Mouse (Mus musculus) neural tube, embryonic 15.5 days (tissue): ENCODE data around the gene Luc7l3. TPM values are rescaled to one million over a fixed set of nuclear protein-coding genes. Genes with fewer than 3 reads are reported as not detected.

Experiments
- ATAC-seq: fragments of 200-750 bp; cut with Nextera tagmentation; 2 replicates; pipeline ENCODE4 v1.8.0; 2017; ENCODE audit warnings: mild to moderate bottlenecking, moderate TSS enrichment, moderate library complexity; ENCODE audit not compliant: low FRiP score
- H3K27ac ChIP-seq: fragments of 300-500 bp; sonication (generic); replicated peaks from 2 replicates; pipeline ENCODE4 v1.5.1; 2015; ENCODE audit warnings: mild to moderate bottlenecking, inconsistent platforms
- H3K27me3 ChIP-seq: fragments of 300-500 bp; sonication (generic); replicated peaks from 2 replicates; pipeline ENCODE4 v1.6.1; 2015; ENCODE audit warnings: inconsistent platforms
- H3K36me3 ChIP-seq: fragments of 300-500 bp; sonication (generic); 2 replicates; pipeline ENCODE4 v1.6.1; 2015; ENCODE audit warnings: inconsistent platforms
- H3K4me1 ChIP-seq: fragments of 300-500 bp; sonication (generic); 2 replicates; pipeline ENCODE4 v1.6.1; 2015; ENCODE audit warnings: inconsistent platforms
- H3K4me2 ChIP-seq: fragments of 300-500 bp; sonication (generic); 2 replicates; pipeline ENCODE4 v1.6.1; 2015; ENCODE audit warnings: inconsistent platforms, mild to moderate bottlenecking, moderate library complexity
- H3K4me3 ChIP-seq: fragments of 300-500 bp; sonication (generic); replicated peaks from 2 replicates; pipeline ENCODE4 v1.5.1; 2015; ENCODE audit warnings: mild to moderate bottlenecking, inconsistent platforms
- H3K9ac ChIP-seq: fragments of 300-500 bp; sonication (generic); replicated peaks from 2 replicates; pipeline ENCODE4 v1.6.1; 2015; ENCODE audit warnings: mild to moderate bottlenecking, inconsistent platforms
- H3K9me3 ChIP-seq: fragments of 300-500 bp; sonication (generic); replicated peaks from 2 replicates; pipeline ENCODE4 v1.6.1; 2016; ENCODE audit warnings: inconsistent platforms
- WGBS: fragments of 180-500 bp; shearing (Covaris S2); methylation state at CpG from one replicate; pipeline ENCODE4 v1.1.7; 2015; ENCODE audit warnings: mixed read lengths; 5-methylcytosine and 5-hydroxymethylcytosine counted together
- polyA plus RNA-seq: library from polyadenylated mRNA; unstranded; fragments of >200 nt; fragmentation: Nextera tagmentation; extraction: Ambion mirVana; gene quantifications from 2 replicates; pipeline ENCODE4 v1.2.1, GENCODE M21; 2015

Luc7l3 gene
- polyA plus RNA-seq, 1 experiment from 2014 or later: 133 TPM

- WGBS: 56% methylated on average over 9 of the region's 9 CpGs
- Histone ChIP-seq H3K4me3 (no peak overlapping the region), H3K36me3 (no peaks in the 10 kb centered on the region), H3K27me3 (0 out of 2 replicates have a peak, but pooled peaks cover 9% of the 10 kb centered on the region), H3K4me1 (peaks cover 34% of the 10 kb centered on the region), H3K9ac (no peak overlapping the region), H3K27ac (0 out of 2 replicates have a peak overlapping the region, but pooled peaks have one; percentile 15), H3K9me3 (no peaks in the 10 kb centered on the region), H3K4me2 (no peak overlapping the region)
- no peak for ATAC-seq
Measured at GRCm38 (mm10) chr11:94244385-94244784, 77.4 kb downstream of the Luc7l3 start.

GRCm38 (mm10) chr11:94243422-94244180 lies 78.2 kb downstream of the Luc7l3 start:
- peak overlapping the region; percentile 54; the same call in 1 of the 2 replicates for H3K27ac ChIP-seq
- ATAC-seq: no peak; the same call in 1 of the 2 replicates
- 0 out of 2 replicates have a peak, but pooled peaks cover 9% of the 10 kb centered on the region for H3K27me3 ChIP-seq
- H3K4me2 ChIP-seq: peak overlapping the region; percentile 54
- peak overlapping the region; percentile 19; the same call in 1 of the 2 replicates for H3K4me3 ChIP-seq
- H3K9ac ChIP-seq: 0 out of 2 replicates have a peak overlapping the region, but pooled peaks have one; percentile 17
- peaks cover 34% of the 10 kb centered on the region for H3K4me1 ChIP-seq
- 33% methylated on average over 15 of the region's 15 CpGs for WGBS
- H3K9me3 ChIP-seq: no peaks in the 10 kb centered on the region
- no peaks in the 10 kb centered on the region for H3K36me3 ChIP-seq

DNA sequence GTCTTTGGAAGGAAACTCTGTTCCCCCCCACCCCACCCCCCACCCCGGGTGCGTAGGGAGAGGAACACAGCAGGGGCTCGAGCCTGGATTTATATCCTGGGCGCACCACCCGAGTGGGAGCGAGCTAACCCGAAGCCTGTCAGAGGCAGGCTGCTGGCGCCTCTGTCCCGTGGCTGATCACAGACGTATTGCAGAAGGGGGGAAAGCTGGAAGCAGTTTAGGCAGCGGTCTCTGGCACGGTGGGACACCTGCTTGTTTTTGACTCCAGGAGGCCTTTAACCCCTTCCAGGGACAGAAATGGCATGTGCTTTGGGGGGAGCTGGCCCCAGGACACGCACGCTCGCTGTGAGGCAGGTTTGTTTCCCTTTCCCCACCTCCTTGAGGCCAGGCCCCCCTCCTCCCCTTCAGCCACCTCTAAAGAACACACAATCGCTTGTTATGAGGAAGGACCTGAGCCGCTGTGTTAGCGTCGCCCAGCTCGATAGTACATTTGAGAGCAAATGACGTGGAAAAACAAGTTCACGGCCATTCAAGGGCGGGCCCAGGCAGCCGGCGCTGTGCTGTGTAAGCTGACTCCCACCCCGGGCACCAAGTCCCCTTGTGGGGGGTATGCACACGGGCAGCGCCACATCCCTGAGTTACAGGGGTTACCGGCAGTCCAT lies 78.9 kb downstream of the Luc7l3 start:
- ATAC-seq: peak; percentile 46
- peaks cover 34% of the 10 kb centered on the region for H3K4me1 ChIP-seq

GRCm38 (mm10) chr11:94239706-94240105 lies 82.1 kb downstream of the Luc7l3 start:
- Histone ChIP-seq H3K4me2 (no peak overlapping the region), H3K9ac (no peak overlapping the region), H3K4me3 (no peak overlapping the region), H3K4me1 (peaks cover 34% of the 10 kb centered on the region), H3K36me3 (no peaks in the 10 kb centered on the region), H3K9me3 (no peaks in the 10 kb centered on the region), H3K27me3 (0 out of 2 replicates have a peak, but pooled peaks cover 4% of the 10 kb centered on the region), H3K27ac (no peak overlapping the region)
- WGBS: 48% methylated on average over 9 of the region's 9 CpGs
- ATAC-seq: no peak

More for the DNA sequence above, 78.9 kb downstream of the Luc7l3 start:
- H3K27ac ChIP-seq: peak overlapping the region; percentile 54; the same call in 1 of the 2 replicates
- 4% methylated on average over 29 of the region's 29 CpGs for WGBS
- peak overlapping the region; percentile 19 for H3K4me3 ChIP-seq
- H3K9me3 ChIP-seq: no peaks in the 10 kb centered on the region
- H3K27me3 ChIP-seq: 0 out of 2 replicates have a peak, but pooled peaks cover 9% of the 10 kb centered on the region
- 0 out of 2 replicates have a peak overlapping the region, but pooled peaks have one; percentile 17 for H3K9ac ChIP-seq
- H3K4me2 ChIP-seq: peak overlapping the region; percentile 54
- H3K36me3 ChIP-seq: no peaks in the 10 kb centered on the region

DNA sequence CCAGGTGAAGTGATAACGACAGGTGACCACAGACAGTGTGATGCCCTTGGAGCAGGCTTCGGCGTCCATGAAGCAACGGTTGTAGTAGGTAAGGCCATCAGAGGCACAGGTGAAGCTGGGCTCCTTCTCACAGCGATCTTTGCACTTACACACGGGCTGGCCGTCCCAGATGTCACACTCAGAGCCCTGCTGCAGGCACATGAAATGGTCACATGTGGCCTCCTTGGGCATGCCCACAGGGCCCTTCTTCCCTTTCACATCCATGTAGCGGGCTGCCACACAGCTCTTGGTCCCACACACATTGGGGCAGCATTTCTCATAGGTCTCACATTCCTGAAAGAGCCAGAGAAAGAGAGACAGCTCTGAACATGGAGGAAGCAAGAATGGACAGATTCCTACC lies 83.0 kb downstream of the Luc7l3 start:
- no peak overlapping the region for H3K27ac ChIP-seq
- 94% methylated on average over 8 of the region's 8 CpGs for WGBS
- peaks cover 28% of the 10 kb centered on the region for H3K4me1 ChIP-seq
- H3K36me3 ChIP-seq: no peaks in the 10 kb centered on the region
- H3K27me3 ChIP-seq: 0 out of 2 replicates have a peak, but pooled peaks cover 4% of the 10 kb centered on the region
- no peak overlapping the region for H3K4me3 ChIP-seq
- no peak for ATAC-seq
- H3K9ac ChIP-seq: no peak overlapping the region
- no peaks in the 10 kb centered on the region for H3K9me3 ChIP-seq
- no peak overlapping the region for H3K4me2 ChIP-seq

Other genes starting within 250 kb of the Luc7l3 start
- 28.3 and 31.4 TPM in 2 replicates for gene Tob1, start 110.5 kb downstream of the Luc7l3 start, polyA plus RNA-seq
- gene Wfikkn2, start 76.0 kb downstream of the Luc7l3 start, polyA plus RNA-seq: 3.2 and 5.5 TPM in 2 replicates
- not detected in 2 replicates for gene Gm21885, start 40.1 kb downstream of the Luc7l3 start, polyA plus RNA-seq
- gene Ankrd40, start 6.0 kb upstream of the Luc7l3 start, polyA plus RNA-seq: 12.5 and 17.7 TPM in 2 replicates
- gene Abcc3, start 71.0 kb upstream of the Luc7l3 start, polyA plus RNA-seq: 1.1 and 1.7 TPM in 2 replicates
- gene Cacna1g, start 152.2 kb upstream of the Luc7l3 start, polyA plus RNA-seq: 12.8 and 14.7 TPM in 2 replicates
- gene Spata20, start 164.2 kb upstream of the Luc7l3 start, polyA plus RNA-seq: 0.28 and 0.42 TPM in 2 replicates
- 1.1 and 1.5 TPM in 2 replicates for gene Epn3, start 178.0 kb upstream of the Luc7l3 start, polyA plus RNA-seq
- 2.0 and 2.8 TPM in 2 replicates for gene Mycbpap, start 199.8 kb upstream of the Luc7l3 start, polyA plus RNA-seq
- 9.4 and 10.4 TPM in 2 replicates for gene Rsad1, start 227.3 kb upstream of the Luc7l3 start, polyA plus RNA-seq
- 1.2 and 1.8 TPM in 2 replicates for gene Chad, start 243.1 kb upstream of the Luc7l3 start, polyA plus RNA-seq